Mouse (Mus musculus) MEL (cell line): ENCODE results near the gene Col4a1. TPM values are rescaled to one million over a fixed set of nuclear protein-coding genes. Genes with fewer than 3 reads are reported as not detected.

Experiments used
- DNase-seq: peaks from one replicate; pipeline ENCODE4 v3.0.0; 2011; ENCODE audit warnings: low read depth, low spot score
- H3K27ac ChIP-seq: 2 replicates; pipeline ENCODE4 v1.5.1; 2012; ENCODE audit warnings: low read depth, mild to moderate bottlenecking, control low read depth, low read length, moderate library complexity; ENCODE audit not compliant: control insufficient read depth
- H3K27me3 ChIP-seq, 2 experiments: fragments of 150-350 bp in 1 of 2; sonication (generic) in 1 of 2; 2 replicates each; pipeline ENCODE4 v1.6.1; 2012; ENCODE audit warnings: low read length in 2 of 2, mild to moderate bottlenecking in 2 of 2, improper control_type of control experiment in 1 of 2, moderate library complexity in 1 of 2; ENCODE audit not compliant: insufficient read depth in 2 of 2, control insufficient read depth in 1 of 2
- H3K36me3 ChIP-seq, 2 experiments: 2 replicates each; pipeline ENCODE4 v1.6.1; 2012 to 2014; ENCODE audit warnings: low read length in 2 of 2, improper control_type of control experiment in 1 of 2, inconsistent platforms in 1 of 2, mild to moderate bottlenecking in 1 of 2; ENCODE audit not compliant: insufficient read depth in 2 of 2, control insufficient read depth in 1 of 2
- H3K4me1 ChIP-seq, 2 experiments: fragments of 150-350 bp in 1 of 2; sonication (generic) in 1 of 2; 2 replicates each; pipeline ENCODE4 v1.6.1; 2012; ENCODE audit warnings: low read length in 2 of 2, improper control_type of control experiment in 1 of 2, mild to moderate bottlenecking in 1 of 2; ENCODE audit not compliant: insufficient read depth in 2 of 2, control insufficient read depth in 1 of 2
- H3K4me3 ChIP-seq, 2 experiments: fragments of 150-350 bp in 1 of 2; sonication (generic) in 1 of 2; 2 replicates each; pipeline ENCODE4 v1.5.1; 2012; ENCODE audit warnings: low read depth in 2 of 2, low read length in 2 of 2, mild to moderate bottlenecking in 2 of 2, moderate library complexity in 2 of 2, control low read depth in 1 of 2, improper control_type of control experiment in 1 of 2; ENCODE audit not compliant: control insufficient read depth in 1 of 2, insufficient read depth in 1 of 2
- H3K79me2 ChIP-seq: 2 replicates; pipeline ENCODE4 v1.6.1; 2012; ENCODE audit warnings: mild to moderate bottlenecking, low read length, moderate library complexity; ENCODE audit not compliant: control insufficient read depth, poor library complexity, insufficient read depth
- H3K9ac ChIP-seq: 2 replicates; pipeline ENCODE4 v1.6.1; 2012; ENCODE audit warnings: low read depth, mild to moderate bottlenecking, control low read depth, low read length, moderate library complexity; ENCODE audit not compliant: control insufficient read depth, poor library complexity, severe bottlenecking
- H3K9me3 ChIP-seq: fragments of 150-350 bp; sonication (generic); replicated peaks from 2 replicates; pipeline ENCODE4 v1.6.1; 2012; ENCODE audit warnings: mild to moderate bottlenecking, low read length, improper control_type of control experiment, moderate library complexity; ENCODE audit not compliant: insufficient read depth
- CHD1 ChIP-seq: IDR thresholded peaks from 2 replicates; pipeline ENCODE4 v1.6.1; 2012; ENCODE audit warnings: low read depth, mild to moderate bottlenecking, inconsistent platforms, low read length, improper control_type of control experiment
- CTCF ChIP-seq, 3 experiments: IDR thresholded peaks in 2 of 3; conservative IDR thresholded peaks in 1 of 3; 2 replicates each; pipeline ENCODE4 v1.5.1; 2011 to 2012; ENCODE audit warnings: low read length in 3 of 3, low read depth in 2 of 3, mild to moderate bottlenecking in 2 of 3, improper control_type of control experiment in 1 of 3, inconsistent platforms in 1 of 3, mixed read lengths in 1 of 3, moderate library complexity in 1 of 3; ENCODE audit not compliant: control insufficient read depth in 1 of 3, insufficient read depth in 1 of 3, poor library complexity in 1 of 3, severe bottlenecking in 1 of 3
- E2F4 ChIP-seq: IDR thresholded peaks from 2 replicates; pipeline ENCODE4 v1.6.1; 2011; ENCODE audit warnings: low read depth, low read length, improper control_type of control experiment, borderline replicate concordance
- GATA1 ChIP-seq: IDR thresholded peaks from 2 replicates; pipeline ENCODE4 v1.6.1; 2011; ENCODE audit warnings: low read depth, low read length, improper control_type of control experiment
- KAT2A ChIP-seq: conservative IDR thresholded peaks from 2 replicates; pipeline ENCODE4 v1.6.1; 2012; ENCODE audit warnings: low read depth, low read length, improper control_type of control experiment, inconsistent platforms
- MAFK ChIP-seq: IDR thresholded peaks from 2 replicates; pipeline ENCODE4 v1.6.1; 2011; ENCODE audit warnings: low read depth, mild to moderate bottlenecking, low read length, improper control_type of control experiment, borderline replicate concordance
- MAX ChIP-seq: IDR thresholded peaks from 2 replicates; pipeline ENCODE4 v1.6.1; 2011; ENCODE audit warnings: low read length, improper control_type of control experiment
- MEF2A ChIP-seq: IDR thresholded peaks from 2 replicates; pipeline ENCODE4 v1.6.1; 2014; ENCODE audit warnings: low read depth, mild to moderate bottlenecking, inconsistent platforms, low read length, improper control_type of control experiment; ENCODE audit not compliant: poor library complexity, insufficient replicate concordance, severe bottlenecking; ENCODE audit errors: extremely low read depth
- MYB ChIP-seq: IDR thresholded peaks from 2 replicates; pipeline ENCODE4 v1.6.1; 2011; ENCODE audit warnings: mild to moderate bottlenecking, low read depth, low read length, improper control_type of control experiment
- MYC ChIP-seq: IDR thresholded peaks from 2 replicates; pipeline ENCODE4 v1.6.1; 2011; ENCODE audit warnings: low read depth, mild to moderate bottlenecking, low read length, improper control_type of control experiment, moderate library complexity
- POLR2A ChIP-seq, 2 experiments: IDR thresholded peaks; 2 replicates each; pipeline ENCODE4 v1.6.1; 2011 to 2012; ENCODE audit warnings: low read length in 2 of 2, mild to moderate bottlenecking in 2 of 2, control low read depth in 1 of 2, improper control_type of control experiment in 1 of 2, low read depth in 1 of 2, moderate library complexity in 1 of 2; ENCODE audit not compliant: control insufficient read depth in 1 of 2, insufficient read depth in 1 of 2, poor library complexity in 1 of 2
- POLR2AphosphoS5 ChIP-seq: IDR thresholded peaks from 2 replicates; pipeline ENCODE4 v1.6.1; 2012; ENCODE audit warnings: low read depth, borderline replicate concordance, mild to moderate bottlenecking, inconsistent platforms, low read length, moderate library complexity, mixed read lengths
- RAD21 ChIP-seq: IDR thresholded peaks from 2 replicates; pipeline ENCODE4 v1.6.1; 2011; ENCODE audit warnings: mild to moderate bottlenecking, low read depth, low read length, improper control_type of control experiment
- RCOR1 ChIP-seq: IDR thresholded peaks from 2 replicates; pipeline ENCODE4 v1.6.1; 2012; ENCODE audit warnings: low read depth, mild to moderate bottlenecking, inconsistent platforms, low read length, improper control_type of control experiment
- SIN3A ChIP-seq: IDR thresholded peaks from 2 replicates; pipeline ENCODE4 v1.6.1; 2012; ENCODE audit warnings: low read length, improper control_type of control experiment, inconsistent platforms
- SMC3 ChIP-seq: IDR thresholded peaks from 2 replicates; pipeline ENCODE4 v1.6.1; 2011; ENCODE audit warnings: low read depth, low read length, improper control_type of control experiment
- TCF12 ChIP-seq: IDR thresholded peaks from 2 replicates; pipeline ENCODE4 v1.6.1; 2014; ENCODE audit warnings: low read depth, mild to moderate bottlenecking, inconsistent platforms, low read length, improper control_type of control experiment, moderate library complexity
- USF1 ChIP-seq: IDR thresholded peaks from 2 replicates; pipeline ENCODE4 v1.6.1; 2014; ENCODE audit warnings: low read depth, mild to moderate bottlenecking, inconsistent platforms, low read length, improper control_type of control experiment, moderate library complexity
- USF2 ChIP-seq, 2 experiments: IDR thresholded peaks; 2 replicates each; pipeline ENCODE4 v1.6.1; 2011 to 2012; ENCODE audit warnings: improper control_type of control experiment in 2 of 2, low read length in 2 of 2, borderline replicate concordance in 1 of 2, inconsistent platforms in 1 of 2, low read depth in 1 of 2, mild to moderate bottlenecking in 1 of 2; ENCODE audit not compliant: insufficient read depth in 1 of 2
- ZKSCAN1 ChIP-seq: IDR thresholded peaks from 2 replicates; pipeline ENCODE4 v1.6.1; 2012; ENCODE audit warnings: low read depth, mild to moderate bottlenecking, inconsistent platforms, low read length, improper control_type of control experiment, moderate library complexity
- ZNF384 ChIP-seq: IDR thresholded peaks from 2 replicates; pipeline ENCODE4 v1.6.1; 2012; ENCODE audit warnings: low read depth, mild to moderate bottlenecking, inconsistent platforms, low read length, improper control_type of control experiment
- polyA plus RNA-seq, 2 experiments: library from polyadenylated mRNA; stranded (reverse) in 1 of 2; unstranded in 1 of 2; fragments of >175 nt in 1 of 2; fragments of >200 nt in 1 of 2; gene quantifications; 2 replicates each; pipeline versions ENCODE4 v1.2.1 to v1.2.4; 2012; ENCODE audit warnings: low replicate concordance in 2 of 2, low read depth in 1 of 2; ENCODE audit not compliant: insufficient read length in 2 of 2, insufficient read depth in 1 of 2, missing spikeins in 1 of 2
- total RNA-seq: library from RNA; depleted of rRNA; stranded (reverse); fragments of 300-350 nt; gene quantifications from 2 replicates; pipeline ENCODE4 v1.2.3, GENCODE M21; 2012

Gene Col4a1
- total and polyA plus RNA-seq, 3 experiments, result 0.31 TPM; not detected in 2

DNA sequence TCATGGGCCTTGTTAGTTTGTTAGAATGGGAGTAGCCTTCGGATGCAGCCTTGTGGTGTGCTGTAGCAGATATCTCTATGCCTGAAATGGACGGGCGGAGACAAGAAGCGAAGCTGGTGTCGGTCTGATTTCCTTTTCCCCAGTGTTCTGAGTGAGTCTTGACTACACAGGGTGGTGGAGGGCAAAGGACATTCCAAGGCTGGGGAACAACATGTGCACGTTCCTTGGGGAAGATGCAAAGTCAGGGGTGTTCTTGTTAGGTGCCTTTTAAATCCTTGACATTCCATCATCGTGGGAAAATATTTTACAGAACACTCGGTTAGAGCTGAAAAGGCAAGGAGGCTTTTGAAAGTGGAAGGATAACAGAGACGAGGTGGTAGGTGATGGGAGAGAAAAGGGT is 31.8 kb upstream of the Col4a1 start:
- TF ChIP-seq SIN3A (no peak), ZNF384 (no peak)
- Histone ChIP-seq H3K27ac (no peak overlapping the region), H3K9ac (no peak overlapping the region), H3K4me3 (no peak overlapping the region), H3K27me3 (no peaks in the 10 kb centered on the region), H3K36me3 (no peaks in the 10 kb centered on the region), H3K4me1 (no peaks in the 10 kb centered on the region), H3K9me3 (no peaks in the 10 kb centered on the region), H3K79me2 (no peaks in the 10 kb centered on the region)
- no peak for DNase-seq

DNA sequence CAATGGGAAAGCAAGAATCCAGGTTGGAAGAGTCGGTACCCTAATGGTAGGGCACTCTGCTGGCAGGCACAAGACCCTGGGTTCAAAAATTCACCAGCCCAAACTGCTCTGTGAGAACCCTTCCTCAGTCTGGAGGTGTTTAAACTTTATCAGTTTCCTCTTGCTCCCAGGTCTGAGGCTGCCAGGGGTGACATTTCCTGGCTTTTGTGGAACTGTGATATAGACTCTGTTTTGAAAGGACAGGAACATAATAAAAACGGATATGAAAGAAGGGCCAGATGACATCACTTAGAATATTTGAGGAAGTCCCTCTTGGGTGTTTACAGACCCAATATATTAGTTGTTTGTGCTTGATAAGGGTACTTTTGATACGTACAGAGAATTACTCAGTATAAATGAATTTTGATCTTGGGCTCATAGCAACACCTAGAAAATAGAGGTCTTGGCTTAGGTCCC is 28.5 kb upstream of the Col4a1 start:
- no peaks in the 10 kb centered on the region for H3K79me2 ChIP-seq
- no peaks in the 10 kb centered on the region for H3K27me3 ChIP-seq
- TF ChIP-seq SMC3 (no peak), MAX (no peak), MYB (no peak), POLR2A (IDR thresholded peaks at IDR 0.05; ENCODE audit: control insufficient read depth in 1 of 2, insufficient read depth in 1 of 2, low read depth in 1 of 2, low read length in 2 of 2, poor library complexity in 1 of 2) (no peak), USF2 (IDR thresholded peaks at IDR 0.05; ENCODE audit: borderline replicate concordance in 1 of 2, insufficient read depth in 1 of 2, low read depth in 1 of 2, low read length in 2 of 2) (no peak), MEF2A (no peak), MAFK (no peak), CHD1 (no peak), USF1 (no peak), MYC (no peak), POLR2AphosphoS5 (no peak), RAD21 (no peak), CTCF (IDR thresholded peaks at IDR 0.05 in 2 of 3, conservative IDR thresholded peaks at IDR 0.05 in 1 of 3; ENCODE audit: control insufficient read depth in 1 of 3, insufficient read depth in 1 of 3, low read depth in 2 of 3, low read length in 3 of 3, poor library complexity in 1 of 3, severe bottlenecking in 1 of 3) (no peak), TCF12 (no peak), ZKSCAN1 (no peak), RCOR1 (no peak), E2F4 (no peak), KAT2A (no peak), GATA1 (no peak), SIN3A (no peak)
- TF ChIP-seq, all 39 proteins: peak for 0
- Histone ChIP-seq H3K36me3 (no peaks in the 10 kb centered on the region), H3K9ac (no peak overlapping the region), H3K4me1 (no peaks in the 10 kb centered on the region), H3K4me3 (no peak overlapping the region), H3K27ac (no peak overlapping the region), H3K9me3 (no peaks in the 10 kb centered on the region)
- no peak for DNase-seq
